Mouse (Mus musculus): Measurements from ENCODE around the gene Boc. TPM values are rescaled to one million over a fixed set of nuclear protein-coding genes. Genes with fewer than 3 reads are reported as not detected.

Boc gene
- total RNA-seq, 2 experiments from 2014 or later = 0.05 to 0.30 TPM

DNA sequence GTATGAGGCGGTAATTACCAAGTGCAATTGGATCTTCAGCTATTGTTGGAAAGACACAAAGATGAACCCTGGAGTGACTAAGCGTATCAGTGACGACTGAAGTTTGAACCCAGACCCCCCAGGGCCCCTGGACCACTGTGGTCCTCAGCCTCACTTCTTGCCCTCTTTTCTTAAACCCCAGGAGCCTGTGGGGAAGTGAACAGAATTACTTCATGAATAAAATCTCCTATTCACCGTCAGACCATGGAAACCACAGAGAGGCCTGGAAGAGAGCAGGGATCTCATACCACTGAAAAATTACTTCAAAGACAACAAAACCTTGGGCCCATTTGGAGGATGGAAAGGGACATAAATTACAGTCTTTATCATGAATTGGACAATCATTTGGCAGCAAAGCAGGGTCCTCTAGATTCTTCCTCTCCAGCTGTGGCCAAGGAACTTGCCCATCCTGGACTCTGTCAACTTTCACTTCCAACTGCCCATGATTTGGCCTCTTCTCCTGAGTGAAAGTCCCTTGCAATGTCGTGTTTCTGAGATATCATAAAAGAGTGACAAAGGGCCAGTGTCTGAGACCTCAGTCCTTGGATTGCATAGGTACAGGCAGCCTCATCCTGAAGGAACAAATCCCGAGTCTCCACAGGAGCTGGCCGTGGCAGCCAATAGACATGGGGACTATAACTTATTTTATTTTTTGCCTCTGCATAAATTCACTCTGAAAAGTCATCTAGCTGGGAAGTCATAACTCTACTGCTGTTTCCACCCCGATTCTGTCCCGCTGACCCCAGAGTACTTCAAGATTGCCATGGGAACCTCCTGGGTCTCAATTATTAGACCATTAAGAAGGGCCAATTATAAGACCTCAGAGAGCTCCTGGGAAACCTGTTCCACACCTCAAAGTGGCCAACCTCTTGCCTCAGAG is 2.6 kb downstream of the Boc start:
- ATAC-seq (replicated peaks; ENCODE audit: poor library complexity, severe bottlenecking) = no peak

GRCm38 (mm10) chr16:44553861-44554260 is 4.8 kb downstream of the Boc start:
- ATAC-seq (replicated peaks; ENCODE audit: poor library complexity, severe bottlenecking) = no peak

DNA sequence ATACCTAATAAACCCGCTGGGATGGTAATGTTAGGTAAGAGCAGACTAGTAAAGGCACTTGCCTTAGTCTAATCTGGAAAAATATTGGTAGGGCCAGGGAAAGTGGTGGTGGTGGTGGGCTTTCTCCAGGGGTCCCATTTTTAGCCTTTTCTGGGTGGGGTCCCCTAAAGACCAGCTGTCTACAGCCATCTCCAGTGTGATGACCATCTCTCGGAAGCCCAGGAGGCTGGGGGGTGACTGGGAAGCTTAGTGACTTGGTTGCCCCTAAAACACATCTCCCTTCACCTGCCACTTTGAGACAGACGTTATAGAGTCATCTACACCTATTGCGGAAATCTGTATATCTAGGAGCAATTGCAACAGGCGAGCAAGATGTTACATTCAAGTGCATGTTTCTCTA is 6.0 kb downstream of the Boc start:
- no peak for ATAC-seq (replicated peaks; ENCODE audit: poor library complexity, severe bottlenecking)

GRCm38 (mm10) chr16:44552036-44552435 is 6.7 kb downstream of the Boc start:
- no peak for ATAC-seq (replicated peaks; ENCODE audit: poor library complexity, severe bottlenecking)

- ATAC-seq (replicated peaks; ENCODE audit: poor library complexity, severe bottlenecking) = no peak
These were observed 7.2 kb downstream of the Boc start for GRCm38 (mm10) chr16:44551491-44551890.

DNA sequence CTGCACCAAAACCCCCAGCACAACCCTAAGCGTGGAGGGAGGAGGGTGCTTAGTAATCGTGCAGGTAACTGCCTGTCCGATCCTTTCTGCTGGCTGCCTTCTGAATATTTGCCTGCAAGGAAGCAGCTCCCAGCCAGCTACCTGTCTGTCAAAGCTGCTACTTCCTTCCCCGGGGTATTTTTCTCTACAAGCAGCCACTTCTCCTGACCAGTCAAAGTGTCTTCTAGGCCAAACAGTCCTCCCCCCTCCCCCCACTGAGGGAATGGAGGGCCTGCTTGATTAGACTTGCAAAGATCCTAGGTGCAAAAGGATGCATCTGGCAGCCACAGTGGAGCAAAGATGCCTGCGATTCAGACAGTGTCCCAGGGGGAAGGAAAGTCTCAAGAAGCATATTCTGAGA is 7.9 kb downstream of the Boc start:
- no peak for ATAC-seq (replicated peaks; ENCODE audit: poor library complexity, severe bottlenecking)

GRCm38 (mm10) chr16:44549867-44550679 is 8.6 kb downstream of the Boc start:
- no peak for ATAC-seq (replicated peaks; ENCODE audit: poor library complexity, severe bottlenecking)

DNA sequence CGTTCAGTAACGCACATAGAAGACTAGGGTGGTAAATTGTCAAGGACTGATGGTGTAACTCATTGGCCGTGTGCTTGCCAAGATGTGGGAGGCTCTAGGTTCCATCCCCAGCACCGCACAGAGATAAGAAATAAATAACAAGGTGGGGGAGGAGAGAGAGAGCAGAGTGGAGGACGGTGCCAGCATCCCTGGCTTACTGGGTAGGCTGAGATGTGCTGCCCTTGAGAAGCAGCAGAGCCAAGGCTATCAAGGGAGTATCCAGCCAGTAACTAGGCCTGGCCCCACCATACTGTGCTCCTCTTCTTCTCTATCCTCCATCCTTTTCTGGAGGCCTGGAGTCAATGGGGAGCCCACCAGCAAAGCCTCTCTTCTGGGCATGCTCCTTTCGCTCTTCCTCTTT is 9.3 kb downstream of the Boc start:
- ATAC-seq (replicated peaks; ENCODE audit: poor library complexity, severe bottlenecking) = no peak

DNA sequence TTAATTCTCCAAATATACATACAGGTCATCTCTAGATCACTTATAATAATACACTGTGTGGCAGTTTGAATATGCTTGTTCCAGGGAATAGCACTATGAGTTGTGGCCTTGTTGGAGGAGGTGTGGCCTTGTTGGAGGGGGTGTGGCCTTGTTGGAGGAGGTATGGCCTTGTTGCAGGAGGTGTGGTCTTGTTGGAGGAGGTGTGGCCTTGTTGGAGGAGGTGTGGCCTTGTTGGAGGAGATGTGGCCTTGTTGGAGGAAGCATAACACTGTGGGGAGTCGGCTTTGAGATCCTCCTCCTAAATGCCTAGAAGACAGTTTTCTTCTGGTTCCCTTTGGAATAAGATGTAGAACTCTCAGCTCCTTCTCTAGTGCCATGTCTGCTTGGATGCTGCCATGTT is 10.7 kb downstream of the Boc start:
- ATAC-seq (replicated peaks; ENCODE audit: poor library complexity, severe bottlenecking) = no peak

DNA sequence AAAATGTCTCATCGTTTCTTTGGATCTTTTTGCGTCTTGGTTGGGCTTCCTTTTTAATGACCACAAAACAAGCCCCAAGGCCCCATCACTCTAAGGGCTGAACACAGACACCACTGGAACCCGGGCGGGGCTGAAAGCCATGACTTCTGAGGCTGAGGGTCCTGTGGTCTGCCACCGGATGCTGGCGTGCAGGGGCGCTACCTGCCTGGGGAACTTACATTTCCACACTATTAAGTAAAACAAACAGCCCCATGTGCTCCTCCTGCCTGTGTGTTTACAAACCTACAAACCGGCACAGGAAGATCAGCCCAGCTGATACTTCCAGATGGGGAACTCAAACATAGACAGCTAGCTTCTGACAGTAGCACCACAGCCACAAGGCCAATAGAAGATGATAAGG is 11.9 kb downstream of the Boc start:
- ATAC-seq (replicated peaks; ENCODE audit: poor library complexity, severe bottlenecking) = peak; percentile 73

DNA sequence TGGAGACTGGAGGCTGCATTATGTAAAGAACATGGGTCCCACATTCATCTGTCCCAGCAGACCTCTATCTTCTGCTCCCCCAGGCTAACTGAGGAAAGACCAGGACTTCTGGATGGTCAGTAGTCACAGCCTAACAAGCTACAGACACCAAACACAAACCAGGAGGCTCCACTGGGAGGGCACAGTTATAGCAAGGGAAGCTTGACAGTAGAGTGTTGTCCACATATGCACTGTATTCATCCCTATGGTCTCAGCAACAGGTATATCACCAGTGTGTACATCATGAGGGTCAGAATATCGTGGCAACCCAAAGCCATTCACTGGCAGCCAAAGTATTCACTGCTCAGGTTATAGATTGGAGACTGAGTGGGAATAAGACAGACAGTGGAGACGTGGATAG is 12.8 kb downstream of the Boc start:
- ATAC-seq (replicated peaks; ENCODE audit: poor library complexity, severe bottlenecking) = no peak

DNA sequence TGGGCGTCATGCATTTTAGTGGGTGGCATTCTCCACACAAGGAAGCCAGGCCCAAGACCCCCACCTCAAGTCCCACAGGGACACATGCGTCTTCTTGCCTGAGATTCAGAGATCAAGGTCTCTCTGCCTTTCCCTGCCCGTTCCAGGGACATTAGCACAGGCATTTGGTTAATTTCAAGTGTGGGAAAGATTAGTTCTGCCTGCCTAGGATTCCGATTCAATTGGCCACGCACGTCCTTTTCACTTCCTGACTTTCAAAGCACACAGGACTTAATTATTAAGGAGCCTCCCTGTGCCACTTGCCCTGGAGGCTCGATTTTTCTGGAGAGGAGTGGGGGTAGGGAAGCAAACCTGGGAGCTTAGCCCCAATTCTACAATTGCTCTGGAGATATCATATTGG is 13.5 kb downstream of the Boc start:
- ATAC-seq (replicated peaks; ENCODE audit: poor library complexity, severe bottlenecking) = no peak

DNA sequence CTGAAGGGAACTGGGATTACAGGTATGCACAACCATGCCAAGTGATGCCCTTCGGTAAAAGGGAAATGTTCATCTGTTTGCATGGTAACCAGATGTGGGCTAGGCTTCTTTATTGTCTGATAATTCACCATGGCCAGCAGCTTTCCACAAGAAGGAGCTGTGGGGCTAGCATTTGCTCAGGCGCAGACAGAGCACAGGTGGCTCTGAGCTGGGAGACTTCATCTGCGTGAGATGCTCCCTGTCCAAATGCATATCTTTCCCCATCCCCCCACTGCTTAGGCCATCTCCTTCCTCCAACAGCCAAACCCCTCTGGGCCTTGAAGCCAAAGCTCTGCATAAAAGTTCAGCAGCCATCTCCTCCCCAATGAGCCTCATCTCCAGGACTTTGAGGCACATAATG is 15.6 kb downstream of the Boc start:
- no peak for ATAC-seq (replicated peaks; ENCODE audit: poor library complexity, severe bottlenecking)

DNA sequence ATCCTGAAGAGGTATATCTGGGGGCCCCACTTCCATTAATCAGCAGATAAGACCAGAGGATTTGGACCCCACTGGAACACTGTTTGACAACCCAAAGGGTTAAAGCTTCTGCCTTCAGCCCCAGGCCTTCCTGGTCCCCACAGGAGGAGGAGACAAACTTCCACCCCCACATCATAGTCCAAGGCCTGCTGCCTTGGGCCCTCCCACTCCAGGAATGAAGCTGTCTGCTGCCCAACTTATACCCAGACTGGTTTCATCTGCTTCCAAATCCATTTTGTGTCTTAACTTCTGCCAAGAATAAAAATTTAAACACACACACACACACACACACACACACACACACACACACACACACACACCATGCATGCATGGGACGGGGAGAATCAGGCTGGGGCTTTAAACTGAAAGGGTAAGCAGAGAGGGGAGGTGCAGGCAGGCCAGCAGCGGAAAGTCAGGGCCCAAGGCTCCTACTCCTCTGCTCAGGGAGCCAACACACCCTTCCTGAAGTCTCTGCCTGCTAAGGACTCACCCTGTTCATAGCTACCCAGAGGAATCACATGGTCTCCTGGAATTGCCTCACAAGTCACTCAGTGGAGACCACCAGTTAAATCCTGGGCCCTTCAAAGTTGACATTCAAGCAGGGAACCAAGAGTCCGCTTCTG is 16.5 kb downstream of the Boc start:
- ATAC-seq (replicated peaks; ENCODE audit: poor library complexity, severe bottlenecking) = no peak

- no peak for ATAC-seq (replicated peaks; ENCODE audit: poor library complexity, severe bottlenecking)
These were observed 19.1 kb downstream of the Boc start for GRCm38 (mm10) chr16:44539611-44540010.

GRCm38 (mm10) chr16:44538401-44539395 is 20.0 kb downstream of the Boc start:
- peak; percentile 51 for ATAC-seq (replicated peaks; ENCODE audit: poor library complexity, severe bottlenecking)

- no peak for ATAC-seq (replicated peaks; ENCODE audit: poor library complexity, severe bottlenecking)
These were observed 24.6 kb downstream of the Boc start for GRCm38 (mm10) chr16:44534122-44534521.

GRCm38 (mm10) chr16:44533522-44533921 is 25.2 kb downstream of the Boc start:
- ATAC-seq (replicated peaks; ENCODE audit: poor library complexity, severe bottlenecking) = no peak

DNA sequence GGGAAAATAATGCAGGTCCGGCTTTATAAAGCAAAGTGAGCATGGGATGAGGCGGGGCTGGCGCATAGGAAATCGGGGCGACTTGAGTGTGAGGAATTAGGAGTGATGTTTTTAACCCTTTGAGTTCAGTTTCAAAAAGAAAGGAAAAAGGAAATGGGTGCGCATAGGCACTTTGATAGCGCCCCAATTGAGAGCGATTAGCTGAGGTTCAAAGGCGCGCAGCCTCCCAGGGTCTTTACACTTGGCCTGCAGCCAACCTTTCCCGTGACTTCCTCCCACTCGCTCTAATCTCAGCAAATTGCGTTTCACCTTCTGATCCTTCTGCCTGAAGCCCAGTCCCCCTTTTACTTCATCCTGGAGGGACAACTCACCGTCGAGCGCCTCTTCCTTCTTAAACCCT is 25.8 kb downstream of the Boc start:
- ATAC-seq (replicated peaks; ENCODE audit: poor library complexity, severe bottlenecking) = no peak
